Mouse (Mus musculus) limb, embryonic 11.5 days (tissue): ENCODE data around the gene Dctd. TPM values are rescaled to one million over a fixed set of nuclear protein-coding genes. Genes with fewer than 3 reads are reported as not detected.

Experiments used
- ATAC-seq: fragments of 200-750 bp; cut with Nextera tagmentation; 2 replicates; pipeline ENCODE4 v1.8.0; 2017; ENCODE audit warnings: low read depth; ENCODE audit not compliant: insufficient number of reproducible peaks, low FRiP score, low TSS enrichment
- DNase-seq: peaks from one replicate; pipeline ENCODE4 v3.0.0-alpha.2; 2015; ENCODE audit warnings: low spot score
- H3K27ac ChIP-seq: fragments of 300-500 bp; sonication (generic); replicated peaks from 2 replicates; pipeline ENCODE4 v1.5.1; 2014; ENCODE audit warnings: low read depth, mild to moderate bottlenecking, low read length
- H3K27me3 ChIP-seq: fragments of 300-500 bp; sonication (generic); 2 replicates; pipeline ENCODE4 v1.6.1; 2014; ENCODE audit warnings: mild to moderate bottlenecking, low read length, mixed read lengths; ENCODE audit not compliant: control insufficient read depth, insufficient read depth
- H3K36me3 ChIP-seq: fragments of 300-500 bp; sonication (generic); 2 replicates; pipeline ENCODE4 v1.6.1; 2014; ENCODE audit warnings: mild to moderate bottlenecking, low read length, moderate library complexity, mixed read lengths; ENCODE audit not compliant: control insufficient read depth, insufficient read depth
- H3K4me1 ChIP-seq: fragments of 300-500 bp; sonication (generic); 2 replicates; pipeline ENCODE4 v1.6.1; 2014; ENCODE audit warnings: low read length, mixed read lengths; ENCODE audit not compliant: control insufficient read depth, insufficient read depth
- H3K4me2 ChIP-seq: fragments of 300-500 bp; sonication (generic); 2 replicates; pipeline ENCODE4 v1.6.1; 2014; ENCODE audit warnings: low read depth, mild to moderate bottlenecking, moderate library complexity; ENCODE audit not compliant: severe bottlenecking
- H3K4me3 ChIP-seq: fragments of 300-500 bp; sonication (generic); 2 replicates; pipeline ENCODE4 v1.5.1; 2014; ENCODE audit warnings: low read depth, low read length
- H3K9ac ChIP-seq: fragments of 300-500 bp; sonication (generic); 2 replicates; pipeline ENCODE4 v1.6.1; 2014; ENCODE audit warnings: mild to moderate bottlenecking, low read length
- H3K9me3 ChIP-seq: fragments of 300-500 bp; sonication (generic); 2 replicates; pipeline ENCODE4 v1.6.1; 2016; ENCODE audit warnings: low read length; ENCODE audit not compliant: control insufficient read depth
- WGBS: fragments of 180-500 bp; shearing (Covaris S2); extraction: QIAGEN DNeasy Blood & Tissue Kit; methylation state at CpG from one replicate; pipeline ENCODE4 v1.1.7; 2014; 5-methylcytosine and 5-hydroxymethylcytosine counted together
- polyA plus RNA-seq: library from polyadenylated mRNA; unstranded; fragments of >200 nt; fragmentation: Nextera tagmentation; extraction: Ambion mirVana; gene quantifications from 2 replicates; pipeline ENCODE4 v1.2.1, GENCODE M21; 2014

Gene Dctd
- polyA plus RNA-seq, 1 experiment from 2014 or later = 56.1 TPM

DNA sequence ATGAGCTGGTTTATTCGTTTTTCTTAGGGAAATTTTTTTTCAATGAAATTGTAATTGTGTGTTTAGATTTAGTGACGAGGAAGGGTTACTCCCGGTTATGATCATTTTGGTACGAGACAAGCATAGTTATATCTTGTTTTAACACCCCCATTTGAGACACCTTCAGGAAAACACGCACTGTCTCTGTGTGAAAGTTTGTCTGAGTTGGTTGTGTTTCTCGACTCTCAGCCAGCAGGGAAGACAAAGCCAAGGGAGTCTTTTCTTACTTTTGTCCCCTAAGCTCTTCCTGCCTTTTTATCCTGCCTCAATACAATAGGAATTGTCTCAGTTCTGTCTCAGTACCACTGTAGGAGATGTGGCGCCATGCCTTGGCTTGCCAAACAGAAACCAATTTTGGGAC is 84.9 kb downstream of the Dctd start:
- 93% methylated on average over 7 of the region's 7 CpGs for WGBS
- Histone ChIP-seq H3K4me1 (no peaks in the 10 kb centered on the region), H3K36me3 (no peaks in the 10 kb centered on the region), H3K9ac (no peak overlapping the region), H3K27ac (no peak overlapping the region), H3K4me3 (no peak overlapping the region), H3K4me2 (no peak overlapping the region), H3K9me3 (no peaks in the 10 kb centered on the region), H3K27me3 (no peaks in the 10 kb centered on the region)
- no peak for ATAC-seq
- no peak for DNase-seq

DNA sequence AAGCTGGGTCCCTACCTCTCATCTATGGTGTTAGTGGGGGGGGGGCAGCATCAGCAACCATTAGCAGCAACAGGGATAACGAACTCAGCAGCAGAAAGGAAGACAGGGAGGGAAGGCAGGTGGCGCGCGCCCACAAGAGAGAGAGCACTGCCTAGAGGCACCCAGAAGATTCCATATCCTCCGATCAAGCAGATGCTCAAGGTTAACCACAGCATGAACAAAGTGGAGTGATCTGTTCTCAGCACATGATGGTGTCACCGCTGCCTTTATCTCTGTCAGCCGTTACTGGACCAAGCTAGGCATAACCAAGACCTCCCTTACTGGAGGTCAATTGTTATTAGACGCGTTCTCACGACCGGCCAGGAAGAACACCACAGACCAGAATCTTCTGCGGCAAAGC is 89.7 kb downstream of the Dctd start:
- ATAC-seq (no peak), DNase-seq (no peak)
- no peaks in the 10 kb centered on the region for H3K27me3 ChIP-seq
- WGBS = over 99% methylated on average over 12 of the region's 12 CpGs
- no peaks in the 10 kb centered on the region for H3K4me1 ChIP-seq
- no peaks in the 10 kb centered on the region for H3K36me3 ChIP-seq
- H3K4me3 ChIP-seq = no peak overlapping the region
- no peak overlapping the region for H3K4me2 ChIP-seq
- no peak overlapping the region for H3K9ac ChIP-seq
- no peak overlapping the region for H3K27ac ChIP-seq
- no peaks in the 10 kb centered on the region for H3K9me3 ChIP-seq

GRCm38 (mm10) chr8:48195971-48196370 is 97.1 kb downstream of the Dctd start:
- no peak for ATAC-seq
- Histone ChIP-seq H3K4me1 (no peaks in the 10 kb centered on the region), H3K9ac (no peak overlapping the region), H3K4me3 (no peak overlapping the region), H3K27ac (no peak overlapping the region), H3K9me3 (peaks cover 3% of the 10 kb centered on the region; the same call in 1 of the 2 replicates), H3K36me3 (no peaks in the 10 kb centered on the region), H3K27me3 (no peaks in the 10 kb centered on the region), H3K4me2 (no peak overlapping the region)
- WGBS = over 99% methylated on average over 9 of the region's 9 CpGs
- no peak for DNase-seq

DNA sequence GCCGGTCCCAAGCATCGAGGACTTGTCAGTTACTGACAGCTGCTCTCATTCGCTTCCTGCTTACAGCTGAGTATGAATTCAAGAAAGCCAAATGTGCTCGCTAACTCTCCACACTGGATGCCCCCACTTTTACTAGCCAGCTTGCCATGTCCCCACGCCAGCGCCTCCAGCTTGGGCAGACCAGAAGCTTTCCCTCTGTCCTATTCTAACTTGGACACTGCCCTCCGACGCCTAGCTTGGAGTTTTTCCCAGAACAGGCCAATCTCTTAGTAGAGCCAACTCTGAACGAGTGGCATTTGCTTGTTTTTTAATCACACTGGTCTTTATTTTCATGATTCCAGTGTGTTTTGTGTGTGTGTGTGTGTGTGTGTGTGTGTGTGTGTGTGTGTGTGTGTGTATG is 100.3 kb downstream of the Dctd start:
- H3K9me3 ChIP-seq = peaks cover 3% of the 10 kb centered on the region; the same call in 1 of the 2 replicates
- H3K36me3 ChIP-seq = no peaks in the 10 kb centered on the region
- DNase-seq = no peak
- H3K4me1 ChIP-seq = no peaks in the 10 kb centered on the region
- 91% methylated on average over 9 of the region's 9 CpGs for WGBS
- ATAC-seq = no peak
- H3K4me3 ChIP-seq = no peak overlapping the region
- no peak overlapping the region for H3K27ac ChIP-seq
- no peak overlapping the region for H3K9ac ChIP-seq
- no peaks in the 10 kb centered on the region for H3K27me3 ChIP-seq
- H3K4me2 ChIP-seq = no peak overlapping the region

DNA sequence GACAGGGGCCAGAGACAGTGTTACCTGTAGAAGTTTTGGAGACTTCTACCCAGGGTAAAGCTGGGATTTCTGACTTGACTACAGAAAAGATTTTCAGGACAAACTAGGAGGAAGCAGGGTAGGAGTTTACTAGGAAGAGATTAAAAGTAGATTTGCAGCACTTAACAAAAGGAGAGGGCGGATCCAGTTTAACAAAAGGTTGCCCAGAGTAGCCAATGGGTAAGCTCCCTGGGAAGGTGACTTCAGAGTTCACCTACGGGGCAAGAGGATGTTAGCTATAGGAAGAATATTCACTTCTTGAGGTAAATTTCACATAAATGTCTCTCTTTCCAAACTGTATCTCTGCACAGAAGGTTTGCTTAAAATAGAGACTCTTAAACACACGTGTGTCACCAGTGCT is 103.7 kb downstream of the Dctd start:
- Histone ChIP-seq H3K27ac (no peak overlapping the region), H3K9ac (no peak overlapping the region), H3K4me3 (no peak overlapping the region), H3K4me2 (no peak overlapping the region), H3K36me3 (no peaks in the 10 kb centered on the region), H3K27me3 (no peaks in the 10 kb centered on the region), H3K4me1 (no peaks in the 10 kb centered on the region), H3K9me3 (no peaks in the 10 kb centered on the region)
- no peak for DNase-seq
- WGBS = 74% methylated on average over 3 of the region's 3 CpGs
- ATAC-seq = no peak

Other genes starting within 250 kb of the Dctd start
- 11.6 and 13.8 TPM in 2 replicates for gene Wwc2, start 108.2 kb upstream of the Dctd start, polyA plus RNA-seq